Mouse (Mus musculus) hindlimb bud, embryonic 11.5 days (tissue): ENCODE measurements around the gene Krtap1-4.
"Not testable (repeated sequence)": the region's sequence is repeated elsewhere in the genome, so short reads cannot be mapped to it uniquely, and the experiment has no call there.

Source experiments
- DNase-seq: peaks from one replicate; pipeline ENCODE4 v3.0.0-alpha.2; 2012; ENCODE audit warnings: low read depth, low spot score; ENCODE audit errors: extremely low spot score

Gene Krtap1-4

DNA sequence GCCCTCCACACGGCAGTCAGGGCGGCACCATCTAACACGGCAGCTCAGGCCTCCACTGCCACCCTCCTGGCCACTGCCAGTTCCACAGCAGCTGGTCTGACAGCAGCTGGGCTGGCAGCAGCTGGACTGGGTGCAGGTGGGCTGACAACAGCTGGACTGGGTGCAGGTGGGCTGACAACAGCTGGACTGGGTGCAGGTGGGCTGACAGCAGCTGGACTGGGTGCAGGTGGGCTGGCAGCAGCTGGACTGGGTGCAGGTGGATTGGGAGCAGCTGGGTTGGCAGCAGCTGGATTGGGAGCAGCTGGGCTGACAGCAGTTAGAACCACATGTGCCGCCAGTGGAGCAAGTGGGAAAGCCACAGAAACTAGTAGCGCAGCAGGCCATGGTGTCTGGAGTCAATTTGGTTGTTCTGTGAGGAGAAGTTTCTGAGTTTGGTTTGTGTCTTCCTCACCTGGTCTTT lies at the start of gene Krtap1-4:
Gene Krtap1-4 (minus strand): TSS at position 410 of the 460 bp plus-strand sequence.
- no peak for DNase-seq

DNA sequence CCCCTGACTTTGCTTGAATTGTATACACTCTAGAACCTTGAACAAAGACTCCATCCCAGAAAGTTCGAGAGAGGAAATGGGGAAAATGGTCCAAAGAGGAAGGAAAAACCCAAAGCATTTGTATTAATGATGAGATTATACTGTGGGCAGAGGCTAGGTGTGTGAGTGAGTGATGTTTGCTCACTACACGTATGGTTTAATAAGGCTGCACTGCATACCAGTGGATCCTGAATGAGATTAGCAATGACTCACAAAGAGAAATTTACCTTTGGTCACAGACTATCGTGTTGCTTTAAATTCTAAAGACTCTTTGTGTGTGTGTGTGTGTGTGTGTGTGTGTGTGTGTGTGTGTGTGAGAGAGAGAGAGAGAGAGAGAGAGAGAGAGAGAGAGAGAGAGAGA lies 47.4 kb upstream of the Krtap1-4 start:
- no peak for DNase-seq

DNA sequence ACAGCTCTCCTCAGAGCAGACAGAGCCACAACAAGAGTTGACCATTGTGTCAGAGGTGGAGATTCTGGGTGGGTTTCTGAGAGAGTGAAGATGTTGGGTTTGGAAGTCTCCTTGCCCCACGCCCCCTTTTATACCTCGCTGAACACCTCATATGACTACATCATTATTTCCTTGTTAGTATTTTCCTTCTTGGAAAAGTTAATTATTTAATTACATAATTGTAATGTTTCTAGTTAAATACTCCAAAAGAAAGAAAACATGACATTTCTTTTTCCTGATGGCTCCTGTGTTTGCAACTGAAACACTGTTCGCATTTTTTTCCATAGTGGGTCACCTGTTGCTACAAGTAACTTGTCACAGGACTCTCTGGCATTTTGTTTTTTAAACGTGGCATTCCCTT lies 44.7 kb upstream of the Krtap1-4 start, which contains the start of gene Krtap4-1:
Gene Krtap4-1 (minus strand): TSS at position 101 of the 400 bp plus-strand sequence.
- DNase-seq, result no peak

DNA sequence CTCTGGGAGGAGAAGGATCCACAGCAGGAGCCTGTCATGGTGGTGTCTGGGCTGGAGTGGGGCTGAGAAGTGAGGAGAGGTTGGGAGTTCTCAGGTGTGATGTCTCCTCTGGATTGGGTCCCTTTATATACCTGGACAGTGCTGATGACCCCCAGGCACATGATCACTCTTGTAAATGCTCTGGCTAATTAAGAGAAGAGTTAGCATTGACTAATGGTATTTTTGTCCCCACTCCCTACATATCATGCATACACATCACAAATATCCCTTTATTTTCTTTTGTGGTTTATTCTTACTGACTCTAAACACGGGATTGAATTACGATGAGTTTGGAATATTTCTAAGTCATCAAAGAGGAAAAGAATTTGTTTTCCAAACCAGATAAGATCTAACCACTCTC lies 36.9 kb upstream of the Krtap1-4 start, which contains the start of gene Gm11562:
Gene Gm11562 (minus strand): TSS at position 101 of the 400 bp plus-strand sequence.
- no peak for DNase-seq

DNA sequence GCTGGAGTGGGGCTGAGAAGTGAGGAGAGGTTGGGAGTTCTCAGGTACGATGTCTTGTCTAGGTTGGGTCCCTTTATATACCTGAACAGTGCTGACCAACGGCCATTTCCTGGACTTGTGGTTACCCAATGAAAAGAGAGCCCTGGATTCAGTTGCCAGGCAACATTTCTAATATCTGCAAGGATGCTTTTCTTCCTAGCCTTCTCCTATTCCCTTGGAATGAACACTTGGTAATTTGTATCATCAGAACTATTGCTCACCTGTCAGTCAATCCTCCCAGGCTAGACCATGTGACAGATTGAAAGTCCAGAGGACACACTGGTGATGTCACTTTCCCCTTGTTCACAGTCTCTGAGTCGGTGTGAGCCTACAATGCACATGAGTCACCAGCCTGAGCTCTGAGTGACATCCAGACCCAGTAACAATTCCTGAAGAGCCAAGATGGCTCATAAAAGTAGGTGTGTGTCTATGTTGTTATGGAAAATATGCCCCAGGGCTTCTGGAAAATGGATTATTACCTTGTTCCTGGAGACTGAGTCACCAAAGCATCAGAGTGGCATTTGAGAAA lies 31.4 kb upstream of the Krtap1-4 start, which contains the start of gene Krtap2-4:
Gene Krtap2-4 (minus strand): TSS at position 51 of the 568 bp plus-strand sequence.
- no peak for DNase-seq

DNA sequence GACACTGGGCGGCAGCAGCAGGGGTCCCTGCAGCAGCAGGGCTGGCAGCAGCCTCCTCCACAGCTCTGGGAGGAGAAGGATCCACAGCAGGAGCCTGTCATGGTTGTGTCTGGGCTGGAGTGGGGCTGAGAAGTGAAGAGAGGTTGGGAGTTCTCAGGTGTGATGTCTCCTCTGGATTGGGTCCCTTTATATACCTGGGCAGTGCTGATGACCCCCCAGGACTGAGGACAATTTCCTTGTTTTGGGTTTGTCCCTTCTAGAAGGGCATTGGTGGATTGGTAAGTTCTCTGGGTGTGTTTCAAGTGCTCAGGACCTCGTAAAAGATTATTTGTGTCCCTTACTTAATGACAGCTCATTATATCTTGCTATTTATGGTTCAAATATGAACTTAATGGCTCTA lies 26.6 kb upstream of the Krtap1-4 start, which contains the start of gene Gm11937:
Gene Gm11937 (minus strand): TSS at position 101 of the 400 bp plus-strand sequence.
- DNase-seq, result not testable (repeated sequence)

DNA sequence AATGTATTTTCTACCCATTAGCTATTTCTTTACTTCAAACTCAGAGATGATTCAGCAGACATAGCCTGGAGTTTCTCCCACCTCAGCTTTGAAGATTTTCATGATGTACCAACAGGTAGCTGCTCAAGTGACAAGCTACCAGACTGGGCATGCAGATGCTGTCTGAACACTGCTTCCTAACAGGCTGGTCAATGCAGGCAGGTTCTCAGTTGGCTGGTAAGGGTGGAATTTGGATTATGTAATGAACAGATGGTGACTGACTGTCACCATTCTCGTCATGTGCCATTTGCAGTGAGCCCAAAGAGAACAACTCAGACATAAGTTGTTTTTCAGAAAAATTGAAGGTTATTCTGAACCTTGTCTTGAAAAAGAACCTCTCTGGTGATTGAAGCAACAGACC lies 25.7 kb upstream of the Krtap1-4 start:
- DNase-seq, result no peak

DNA sequence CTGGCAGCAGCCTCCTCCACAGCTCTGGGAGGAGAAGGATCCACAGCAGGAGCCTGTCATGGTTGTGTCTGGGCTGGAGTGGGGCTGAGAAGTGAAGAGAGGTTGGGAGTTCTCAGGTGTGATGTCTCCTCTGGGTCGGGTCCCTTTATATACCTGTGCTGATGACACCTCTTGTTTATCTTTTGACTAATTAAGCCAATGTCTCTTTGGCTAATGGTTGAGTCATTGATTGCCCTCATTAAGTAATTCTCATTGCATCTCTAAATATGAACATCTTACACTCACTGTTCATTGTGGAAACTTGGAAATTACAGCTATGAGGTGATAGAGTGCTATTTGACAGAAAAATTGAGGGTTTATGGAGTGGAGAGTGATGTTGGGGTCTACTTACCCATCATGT lies 19.8 kb upstream of the Krtap1-4 start, which contains the start of gene Gm11938:
Gene Gm11938 (minus strand): TSS at position 101 of the 400 bp plus-strand sequence.
- DNase-seq, result not testable (repeated sequence)

DNA sequence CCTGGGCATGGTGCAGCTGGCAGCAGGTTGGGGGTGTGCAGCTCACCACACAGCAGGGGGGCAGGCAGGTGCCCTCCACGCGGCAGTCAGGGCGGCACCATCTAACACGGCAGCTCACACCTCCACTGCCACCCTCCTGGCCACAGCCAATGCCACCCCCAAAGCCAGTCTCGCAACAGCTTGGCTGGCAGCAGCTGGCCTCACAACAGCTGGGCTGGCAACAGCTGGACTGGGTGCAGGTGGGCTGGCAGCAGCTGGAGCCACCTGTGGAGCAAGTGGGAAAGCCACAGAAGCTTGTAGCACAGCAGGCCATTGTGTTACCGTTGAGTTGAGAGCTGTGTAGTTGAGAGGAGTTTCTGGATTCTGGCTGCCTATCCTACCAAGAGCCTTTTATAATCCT lies 14.3 kb upstream of the Krtap1-4 start, which contains the start of gene Krtap9-3:
Gene Krtap9-3 (minus strand): TSS at position 364 of the 400 bp plus-strand sequence.
- DNase-seq, result not testable (repeated sequence)

DNA sequence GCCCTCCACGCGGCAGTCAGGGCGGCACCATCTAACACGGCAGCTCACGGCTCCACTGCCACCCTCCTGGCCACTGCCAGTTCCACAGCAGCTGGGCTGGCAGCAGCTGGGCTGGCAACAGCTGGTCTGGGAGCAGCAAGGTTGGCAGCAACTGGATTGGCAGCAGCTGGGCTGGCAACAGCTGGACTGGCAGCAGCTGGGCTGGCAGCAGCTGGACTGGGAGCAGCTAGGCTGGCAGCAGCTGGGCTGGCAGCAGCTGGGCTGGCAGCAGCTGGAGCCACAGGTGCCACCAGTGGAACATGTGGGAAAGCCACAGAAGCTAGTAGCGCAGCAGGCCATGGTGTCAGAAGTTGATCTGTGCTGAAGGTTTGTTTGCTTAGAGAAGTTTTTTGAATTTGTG lies 7.5 kb upstream of the Krtap1-4 start, which contains the start of gene Krtap1-3:
Gene Krtap1-3 (minus strand): TSS at position 359 of the 400 bp plus-strand sequence.
- no peak for DNase-seq

DNA sequence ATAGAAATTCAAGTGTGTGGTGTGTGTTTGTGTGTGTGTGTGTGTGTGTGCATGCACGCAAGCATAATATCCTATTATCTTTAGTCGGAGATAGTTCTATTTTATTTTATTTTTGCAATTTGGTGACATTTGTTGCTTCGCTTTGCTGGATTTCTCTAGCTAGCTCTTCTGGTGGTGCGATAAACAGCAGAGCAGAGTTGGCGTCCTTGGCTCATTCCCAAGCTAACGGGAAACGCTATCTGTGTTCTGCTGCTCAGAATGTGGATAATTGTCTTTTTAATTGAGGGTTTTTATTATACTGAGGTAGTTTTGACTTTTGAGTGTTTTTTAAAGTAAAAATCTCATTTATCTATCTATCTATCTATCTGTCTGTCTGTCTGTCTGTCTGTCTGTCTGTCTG lies 1.6 kb upstream of the Krtap1-4 start:
- no peak for DNase-seq

DNA sequence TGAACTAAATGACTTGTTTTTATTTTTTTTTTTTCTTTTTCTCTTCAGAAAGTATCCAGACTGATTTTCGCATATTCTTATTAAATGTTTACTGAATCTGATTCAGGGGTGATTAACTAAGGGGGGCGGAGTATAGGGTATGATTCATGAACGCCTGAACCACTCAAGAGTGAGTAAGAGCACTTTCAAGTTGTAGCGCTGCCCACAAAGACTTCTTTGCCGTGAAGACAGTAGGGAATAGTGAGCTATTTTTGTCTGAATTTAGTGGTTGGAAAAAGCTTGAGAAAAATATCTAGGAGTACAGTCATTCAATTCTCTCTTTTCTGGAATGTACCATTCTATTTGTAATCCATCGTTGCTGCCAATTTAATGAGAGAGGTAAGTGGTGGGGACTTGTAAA lies 1.9 kb downstream of the Krtap1-4 start:
- no peak for DNase-seq

DNA sequence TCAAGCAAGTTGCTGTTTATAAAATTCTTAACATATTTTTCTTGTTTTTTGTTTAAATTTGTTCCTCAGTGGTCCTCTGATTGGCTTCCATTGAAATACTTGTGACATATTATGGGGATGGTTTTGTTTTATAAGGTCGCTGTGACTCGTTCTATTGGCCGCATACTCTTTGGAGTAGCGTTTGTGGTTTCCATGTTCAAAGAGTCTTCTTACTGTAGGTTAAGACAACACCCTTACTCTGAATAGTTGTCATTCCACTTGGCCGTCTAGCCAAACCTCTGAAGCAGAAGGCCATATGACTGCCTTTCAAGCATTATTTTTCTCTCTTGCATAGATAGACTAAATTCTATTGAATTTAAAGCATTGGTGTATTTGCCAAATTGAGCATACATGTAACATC lies 2.4 kb downstream of the Krtap1-4 start:
- DNase-seq, result no peak

DNA sequence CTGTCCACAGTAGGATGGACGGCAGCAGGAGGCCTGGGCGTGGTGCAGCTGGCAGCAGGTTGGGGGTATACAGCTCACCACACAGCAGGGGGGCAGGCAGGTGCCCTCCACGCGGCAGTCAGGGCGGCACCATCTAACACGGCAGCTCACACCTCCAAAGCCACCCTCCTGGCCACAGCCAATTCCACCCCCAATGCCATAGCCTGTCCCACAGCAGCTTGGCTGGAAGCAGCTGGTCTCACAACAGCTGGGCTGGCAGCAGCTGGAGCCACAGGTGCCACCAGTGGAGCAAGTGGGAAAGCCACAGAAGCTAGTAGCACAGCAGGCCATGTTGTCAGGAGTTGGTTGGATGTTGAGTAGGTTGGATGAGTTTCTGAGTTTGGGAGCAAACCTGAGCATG lies 2.8 kb downstream of the Krtap1-4 start, which contains the start of gene Krtap1-5:
Gene Krtap1-5 (minus strand): TSS at position 381 of the 400 bp plus-strand sequence.
- DNase-seq, result no peak

DNA sequence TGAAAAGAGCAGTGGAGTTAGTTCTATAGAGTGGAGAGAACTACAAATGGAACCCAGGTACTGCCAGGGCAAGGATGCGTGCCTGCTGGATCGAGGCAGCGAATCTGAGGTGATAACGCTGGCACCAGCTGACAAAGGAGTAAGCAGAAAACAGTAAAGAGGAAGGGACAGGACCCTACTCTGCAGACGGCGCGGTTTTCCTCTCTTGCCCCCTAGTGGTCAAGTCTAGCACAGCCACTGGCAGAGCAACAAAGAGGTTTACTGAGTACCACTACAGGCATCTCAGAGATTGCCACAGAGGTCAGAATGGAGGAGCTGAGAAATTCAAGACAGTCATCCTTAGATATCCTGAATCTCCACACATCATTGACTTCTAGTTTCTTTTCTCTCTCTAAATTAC lies 9.3 kb downstream of the Krtap1-4 start:
- peak; percentile 41 for DNase-seq

DNA sequence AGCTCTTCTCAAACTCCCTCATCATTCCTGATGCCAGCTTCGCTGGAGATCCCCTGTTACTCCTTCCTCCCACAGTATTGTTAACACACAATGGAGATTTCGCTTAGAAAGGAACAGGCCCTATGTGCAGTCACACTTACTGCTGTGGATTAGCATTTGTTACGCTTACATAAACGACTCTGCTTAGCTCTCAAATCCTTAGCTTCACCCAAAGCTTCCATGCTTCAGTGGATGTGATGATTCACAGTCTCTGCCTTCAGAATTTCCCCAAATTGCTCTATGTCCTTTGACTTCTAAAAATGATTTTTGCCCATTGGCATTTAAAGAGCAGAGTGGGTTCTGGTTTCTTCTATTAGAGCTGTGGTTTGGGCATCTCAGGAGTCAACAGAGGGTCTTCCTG lies 10.3 kb downstream of the Krtap1-4 start:
- DNase-seq, result no peak

DNA sequence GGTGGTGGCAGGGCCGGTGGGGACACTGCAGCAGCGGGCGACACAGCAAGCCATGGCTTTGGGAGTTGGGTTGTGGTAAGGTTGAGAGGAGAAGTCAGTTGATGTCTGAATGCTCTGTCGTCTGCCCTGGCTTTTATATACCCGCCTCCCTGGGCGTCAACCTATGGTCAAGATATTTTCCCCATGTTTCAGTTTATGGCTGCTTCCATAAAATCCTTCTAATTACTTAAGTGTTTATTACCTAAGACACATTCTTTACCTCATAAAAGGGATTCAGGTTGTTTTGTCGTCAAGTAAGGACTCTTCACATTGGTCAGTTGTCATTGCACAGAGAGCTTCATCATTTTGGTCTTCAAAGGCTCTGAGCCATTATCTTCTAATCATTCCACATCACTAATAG lies 16.9 kb downstream of the Krtap1-4 start, which contains the start of gene Krtap3-1:
Gene Krtap3-1 (minus strand): TSS at position 101 of the 400 bp plus-strand sequence.
- no peak for DNase-seq

DNA sequence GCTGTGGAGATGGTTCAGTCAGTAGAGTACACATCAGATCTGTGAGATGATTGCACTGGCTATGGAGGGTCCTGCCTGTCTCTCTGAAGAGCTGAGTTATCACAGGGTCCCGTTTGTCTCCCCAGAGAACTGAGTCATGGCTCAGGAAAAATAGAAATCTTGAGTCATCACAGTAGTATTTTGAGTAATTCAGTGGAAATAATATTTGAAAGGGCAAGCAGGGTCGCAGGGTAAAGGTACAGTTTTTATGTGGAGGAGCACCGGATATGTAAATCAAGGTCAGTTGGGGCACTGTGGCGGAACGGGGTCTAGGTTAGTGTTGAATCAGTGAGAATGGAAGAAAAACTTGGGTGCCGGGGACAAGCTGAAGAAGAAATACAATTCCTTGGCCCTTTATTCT lies 20.9 kb downstream of the Krtap1-4 start:
- DNase-seq, result no peak

DNA sequence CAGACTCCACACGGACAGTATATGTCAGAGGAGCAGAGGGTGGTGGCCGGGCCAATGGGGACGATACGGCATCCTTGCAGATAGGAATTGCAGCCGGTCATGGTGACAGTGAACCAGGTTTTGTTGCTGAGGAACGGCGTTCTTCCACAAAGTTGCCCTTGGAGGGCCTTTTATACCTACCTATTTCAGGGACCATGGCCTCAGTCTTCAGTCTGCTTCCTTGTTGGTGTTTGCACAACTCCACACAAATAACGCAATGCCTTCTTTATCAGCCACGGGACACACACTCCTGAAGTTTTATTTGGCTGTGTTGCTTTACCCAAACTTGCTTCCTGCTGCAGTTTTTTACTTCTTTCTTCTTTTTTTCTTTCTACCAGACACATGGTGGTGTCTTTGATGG lies 24.1 kb downstream of the Krtap1-4 start, which contains the start of gene Gm11939:
Gene Gm11939 (minus strand): TSS at position 101 of the 400 bp plus-strand sequence.
- DNase-seq, result no peak

DNA sequence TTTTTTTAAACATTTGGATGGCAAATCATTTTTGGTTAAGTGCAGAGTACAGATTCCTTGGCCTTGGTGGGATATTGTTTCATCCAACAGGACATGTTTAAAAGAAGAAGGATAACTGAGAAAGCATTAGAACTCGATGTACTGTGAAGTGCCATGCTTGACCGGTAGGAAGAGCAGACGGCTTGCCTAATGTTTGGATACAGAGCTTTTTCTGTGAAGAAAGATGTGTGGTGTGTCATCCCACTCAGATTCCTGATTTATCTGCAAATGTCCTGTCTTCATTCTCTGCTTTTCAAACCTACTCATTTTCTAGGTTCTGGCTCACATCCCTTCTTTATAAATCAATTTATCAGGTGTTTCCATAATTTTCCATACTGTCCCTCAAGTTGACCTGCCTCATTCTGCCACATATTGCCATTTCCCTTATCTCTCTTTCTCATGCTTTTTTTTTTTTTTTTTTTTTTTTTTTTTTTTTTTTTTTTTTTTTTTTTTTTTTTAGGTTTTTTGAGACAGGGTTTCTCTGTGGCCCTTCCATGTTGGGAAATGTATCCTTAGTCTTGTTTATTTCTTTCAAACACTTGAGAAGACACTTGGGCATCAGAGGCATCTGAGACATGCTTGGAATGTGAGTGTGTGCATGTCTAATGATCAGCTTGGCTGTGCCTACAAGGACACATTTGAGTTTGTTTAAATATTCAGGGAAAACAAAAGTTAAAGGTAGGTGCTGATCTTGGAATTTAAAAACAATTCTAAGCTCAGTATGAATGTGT lies 25.3 kb downstream of the Krtap1-4 start:
- no peak for DNase-seq

DNA sequence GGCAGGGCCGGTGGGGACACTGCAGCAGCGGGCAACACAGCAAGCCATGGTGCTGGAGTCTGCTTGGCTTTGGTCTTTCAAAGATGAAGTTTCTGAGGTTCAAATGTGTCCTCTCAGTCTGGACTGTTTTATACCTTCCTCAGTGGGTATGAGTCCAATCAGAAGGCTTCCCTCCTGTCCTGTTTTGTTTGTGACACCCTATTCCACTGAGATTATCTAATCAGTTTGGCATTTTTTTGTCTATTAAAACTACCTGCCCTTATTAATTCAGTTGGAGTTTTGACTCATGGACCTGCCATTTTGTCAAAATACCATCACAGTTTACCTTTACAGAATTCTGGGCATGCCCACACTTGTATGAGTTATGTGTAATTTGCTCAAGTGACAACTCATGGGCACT lies 26.7 kb downstream of the Krtap1-4 start, which contains the start of gene Krtap3-2:
Gene Krtap3-2 (minus strand): TSS at position 101 of the 400 bp plus-strand sequence.
- no peak for DNase-seq
